Mouse (Mus musculus) limb, embryonic 12.5 days (tissue): ENCODE data around the gene G0s2. TPM values are rescaled to one million over a fixed set of nuclear protein-coding genes. Genes with fewer than 3 reads are reported as not detected.

Source experiments
- ATAC-seq: fragments of 200-750 bp; cut with Nextera tagmentation; 2 replicates; pipeline ENCODE4 v1.8.0; 2017; ENCODE audit warnings: low read depth, moderate TSS enrichment; ENCODE audit not compliant: insufficient number of reproducible peaks, insufficient read depth, low FRiP score, low TSS enrichment
- H3K27ac ChIP-seq: fragments of 300-500 bp; sonication (generic); 2 replicates; pipeline ENCODE4 v1.5.1; 2016; ENCODE audit warnings: mild to moderate bottlenecking, moderate library complexity
- H3K27me3 ChIP-seq: fragments of 300-500 bp; sonication (generic); 2 replicates; pipeline ENCODE4 v1.6.1; 2016; ENCODE audit warnings: mild to moderate bottlenecking, moderate library complexity
- H3K36me3 ChIP-seq: fragments of 300-500 bp; sonication (generic); 2 replicates; pipeline ENCODE4 v1.6.1; 2016; ENCODE audit warnings: mild to moderate bottlenecking, moderate library complexity
- H3K4me1 ChIP-seq: fragments of 300-500 bp; sonication (generic); replicated peaks from 2 replicates; pipeline ENCODE4 v1.6.1; 2016
- H3K4me2 ChIP-seq: fragments of 300-500 bp; sonication (generic); 2 replicates; pipeline ENCODE4 v1.6.1; 2016; ENCODE audit warnings: mild to moderate bottlenecking, moderate library complexity
- H3K4me3 ChIP-seq: fragments of 300-500 bp; sonication (generic); replicated peaks from 2 replicates; pipeline ENCODE4 v1.5.1; 2016; ENCODE audit warnings: mild to moderate bottlenecking
- H3K9ac ChIP-seq: fragments of 300-500 bp; sonication (generic); replicated peaks from 2 replicates; pipeline ENCODE4 v1.6.1; 2016; ENCODE audit warnings: mild to moderate bottlenecking, moderate library complexity
- H3K9me3 ChIP-seq: fragments of 300-500 bp; sonication (generic); 2 replicates; pipeline ENCODE4 v1.6.1; 2016; ENCODE audit warnings: mild to moderate bottlenecking, moderate library complexity
- WGBS: fragments of 180-500 bp; shearing (Covaris S2); methylation state at CpG from one replicate; pipeline ENCODE4 v1.1.7; 2016; 5-methylcytosine and 5-hydroxymethylcytosine counted together
- polyA plus RNA-seq: library from polyadenylated mRNA; unstranded; fragments of >200 nt; fragmentation: Nextera tagmentation; extraction: Ambion mirVana; gene quantifications from 2 replicates; pipeline ENCODE4 v1.2.1, GENCODE M21; 2016

G0s2 gene
- polyA plus RNA-seq, result 10.4 and 12.8 TPM in 2 replicates

GRCm38 (mm10) chr1:193272916-193273601 lies at the start of gene G0s2:
TSS of gene G0s2 (minus strand) at chr1:193273217.
- peak within 1 kb of the TSS; percentile 72 for H3K4me2 ChIP-seq
- H3K4me3 ChIP-seq, result peak within 1 kb of the TSS; percentile 44
- no peaks in the 10 kb centered on the region for H3K9me3 ChIP-seq
- H3K4me1 ChIP-seq, result peaks cover 14% of the 10 kb centered on the region
- H3K36me3 ChIP-seq, result no peaks in the 10 kb centered on the region
- H3K9ac ChIP-seq, result peak within 1 kb of the TSS; percentile 61
- peak within 1 kb of the TSS; percentile 66 for H3K27ac ChIP-seq
- H3K27me3 ChIP-seq, result no peaks in the 10 kb centered on the region
- under 1% methylated on average over 22 of the region's 23 CpGs for WGBS
- peak; percentile 70 for ATAC-seq

GRCm38 (mm10) chr1:193320398-193320797 lies 47.4 kb upstream of the G0s2 start:
- 86% methylated on average over 8 of the region's 8 CpGs for WGBS
- Histone ChIP-seq H3K4me2 (no peak overlapping the region), H3K9me3 (no peaks in the 10 kb centered on the region), H3K9ac (no peak overlapping the region), H3K4me3 (no peak overlapping the region), H3K4me1 (no peaks in the 10 kb centered on the region; the same call in 1 of the 2 replicates), H3K27me3 (no peaks in the 10 kb centered on the region), H3K36me3 (no peaks in the 10 kb centered on the region), H3K27ac (no peak overlapping the region)
- ATAC-seq, result no peak

- WGBS, result 79% methylated on average over 3 of the region's 3 CpGs
These were observed 46.7 kb upstream of the G0s2 start for GRCm38 (mm10) chr1:193319721-193320120.

GRCm38 (mm10) chr1:193317159-193317559 lies 44.1 kb upstream of the G0s2 start:
- no peak overlapping the region for H3K4me2 ChIP-seq
- no peaks in the 10 kb centered on the region for H3K36me3 ChIP-seq
- no peak overlapping the region for H3K9ac ChIP-seq
- no peaks in the 10 kb centered on the region for H3K27me3 ChIP-seq
- H3K4me3 ChIP-seq, result no peak overlapping the region
- no peak overlapping the region for H3K27ac ChIP-seq
- H3K9me3 ChIP-seq, result no peaks in the 10 kb centered on the region
- 0 out of 2 replicates have a peak, but pooled peaks have one; percentile 47 for ATAC-seq
- peaks cover 5% of the 10 kb centered on the region for H3K4me1 ChIP-seq
- WGBS, result 53% methylated on average over 6 of the region's 6 CpGs

More at GRCm38 (mm10) chr1:193319721-193320120, 46.7 kb upstream of the G0s2 start:
- Histone ChIP-seq H3K4me3 (no peak overlapping the region), H3K9ac (no peak overlapping the region), H3K4me1 (no peaks in the 10 kb centered on the region; the same call in 1 of the 2 replicates), H3K36me3 (no peaks in the 10 kb centered on the region), H3K4me2 (no peak overlapping the region), H3K27me3 (no peaks in the 10 kb centered on the region), H3K27ac (no peak overlapping the region), H3K9me3 (no peaks in the 10 kb centered on the region)
- ATAC-seq, result no peak

- WGBS, result 76% methylated on average over 9 of the region's 9 CpGs
These were observed 43.3 kb upstream of the G0s2 start for GRCm38 (mm10) chr1:193316358-193316750.

GRCm38 (mm10) chr1:193315705-193316357 lies 42.8 kb upstream of the G0s2 start:
- H3K4me2 ChIP-seq, result no peak overlapping the region
- H3K4me1 ChIP-seq, result peaks cover 5% of the 10 kb centered on the region
- H3K4me3 ChIP-seq, result no peak overlapping the region
- H3K9me3 ChIP-seq, result no peaks in the 10 kb centered on the region
- H3K9ac ChIP-seq, result no peak overlapping the region
- H3K27ac ChIP-seq, result no peak overlapping the region
- no peaks in the 10 kb centered on the region for H3K27me3 ChIP-seq
- ATAC-seq, result no peak
- no peaks in the 10 kb centered on the region for H3K36me3 ChIP-seq
- WGBS, result 81% methylated on average over 5 of the region's 5 CpGs

More at GRCm38 (mm10) chr1:193316358-193316750, 43.3 kb upstream of the G0s2 start:
- H3K36me3 ChIP-seq, result no peaks in the 10 kb centered on the region
- H3K9me3 ChIP-seq, result no peaks in the 10 kb centered on the region
- no peak overlapping the region for H3K4me2 ChIP-seq
- peaks cover 5% of the 10 kb centered on the region for H3K4me1 ChIP-seq
- no peak for ATAC-seq
- no peak overlapping the region for H3K4me3 ChIP-seq
- H3K27ac ChIP-seq, result no peak overlapping the region
- no peaks in the 10 kb centered on the region for H3K27me3 ChIP-seq
- H3K9ac ChIP-seq, result no peak overlapping the region

GRCm38 (mm10) chr1:193311596-193311995 lies 38.6 kb upstream of the G0s2 start:
- Histone ChIP-seq H3K9ac (no peak overlapping the region), H3K4me2 (no peak overlapping the region), H3K4me1 (peaks cover 5% of the 10 kb centered on the region), H3K36me3 (no peaks in the 10 kb centered on the region), H3K27me3 (no peaks in the 10 kb centered on the region), H3K4me3 (no peak overlapping the region), H3K9me3 (no peaks in the 10 kb centered on the region), H3K27ac (no peak overlapping the region)
- 70% methylated on average over 1 of the region's 1 CpGs for WGBS
- no peak for ATAC-seq

GRCm38 (mm10) chr1:193310519-193311085 lies 37.6 kb upstream of the G0s2 start:
- Histone ChIP-seq H3K27me3 (no peaks in the 10 kb centered on the region), H3K9ac (no peak overlapping the region), H3K9me3 (no peaks in the 10 kb centered on the region), H3K4me3 (no peak overlapping the region), H3K4me1 (peaks cover 5% of the 10 kb centered on the region), H3K27ac (no peak overlapping the region), H3K4me2 (no peak overlapping the region), H3K36me3 (no peaks in the 10 kb centered on the region)
- ATAC-seq, result no peak
- WGBS, result 90% methylated on average over 3 of the region's 3 CpGs

- no peak for ATAC-seq
- Histone ChIP-seq H3K4me1 (peaks cover 5% of the 10 kb centered on the region), H3K9me3 (no peaks in the 10 kb centered on the region), H3K27ac (no peak overlapping the region), H3K4me3 (no peak overlapping the region), H3K36me3 (no peaks in the 10 kb centered on the region), H3K9ac (no peak overlapping the region), H3K27me3 (no peaks in the 10 kb centered on the region), H3K4me2 (no peak overlapping the region)
- 80% methylated on average over 1 of the region's 1 CpGs for WGBS
These were observed 36.9 kb upstream of the G0s2 start for GRCm38 (mm10) chr1:193309785-193310518.

GRCm38 (mm10) chr1:193306832-193307231 lies 33.8 kb upstream of the G0s2 start:
- peaks cover 3% of the 10 kb centered on the region for H3K4me1 ChIP-seq
- H3K4me3 ChIP-seq, result no peak overlapping the region
- H3K9me3 ChIP-seq, result no peaks in the 10 kb centered on the region
- no peak for ATAC-seq
- no peak overlapping the region for H3K27ac ChIP-seq
- no peak overlapping the region for H3K9ac ChIP-seq
- 91% methylated on average over 2 of the region's 2 CpGs for WGBS
- H3K27me3 ChIP-seq, result 0 out of 2 replicates have a peak, but pooled peaks cover 1% of the 10 kb centered on the region
- H3K4me2 ChIP-seq, result no peak overlapping the region
- no peaks in the 10 kb centered on the region for H3K36me3 ChIP-seq

GRCm38 (mm10) chr1:193305386-193305785 lies 32.4 kb upstream of the G0s2 start:
- Histone ChIP-seq H3K36me3 (no peaks in the 10 kb centered on the region), H3K4me2 (no peak overlapping the region), H3K4me1 (peaks cover 10% of the 10 kb centered on the region), H3K9ac (no peak overlapping the region), H3K9me3 (no peaks in the 10 kb centered on the region), H3K27me3 (0 out of 2 replicates have a peak, but pooled peaks cover 5% of the 10 kb centered on the region), H3K4me3 (no peak overlapping the region), H3K27ac (no peak overlapping the region)
- WGBS, result 21% methylated on average over 7 of the region's 7 CpGs
- ATAC-seq, result no peak
